Mouse (Mus musculus) ES-Bruce4 (cell line): Measurements from ENCODE around the gene Oas1d.

Experiments
- CTCF ChIP-seq: IDR thresholded peaks from one replicate; pipeline ENCODE4 v1.8.1; 2011; ENCODE audit warnings: low read depth, low read length
- EP300 ChIP-seq: IDR thresholded peaks from 2 replicates; pipeline ENCODE4 v1.6.1; 2011; ENCODE audit warnings: low read depth, low read length; ENCODE audit not compliant: insufficient read depth
- POLR2A ChIP-seq: IDR thresholded peaks from one replicate; pipeline ENCODE4 v1.8.1; 2011; ENCODE audit warnings: low read length; ENCODE audit not compliant: insufficient read depth

GRCm38 (mm10) chr5:120961004-120961403, 46.7 kb downstream of the Oas1d start:
- no peak for TF ChIP-seq CTCF
- no peak for TF ChIP-seq POLR2A
- no peak for TF ChIP-seq EP300
